Mouse (Mus musculus): ENCODE data around the gene Trpv2. TPM values are rescaled to one million over a fixed set of nuclear protein-coding genes. Genes with fewer than 3 reads are reported as not detected.

The Trpv2 gene
- polyA plus RNA-seq (2012; rRNA removed): 7.1 and 8.1 TPM in 2 replicates

GRCm38 (mm10) chr11:62573959-62574702, at the start of gene Trpv2:
Trpv2 (plus strand) TSS chr11:62574486.

GRCm38 (mm10) chr11:62539089-62539890, 35.0 kb upstream of the Trpv2 start, which contains the start of gene Cenpv:
Cenpv (minus strand) TSS chr11:62539261.

GRCm38 (mm10) chr11:62550727-62551225, 23.5 kb upstream of the Trpv2 start, which contains the start of gene Ubb:
Ubb (plus strand) TSS chr11:62551171.

GRCm38 (mm10) chr11:62647661-62648590, 73.6 kb downstream of the Trpv2 start, which contains the start of gene Lrrc75a:
Lrrc75a (minus strand) TSS chr11:62648523.

GRCm38 (mm10) chr11:62648591-62649391, 74.5 kb downstream of the Trpv2 start, which contains the start of gene Mmgt2:
Mmgt2 (plus strand) TSS chr11:62648664.

Other genes with a start within 250 kb of the Trpv2 start
- gene Pigl, start 116.0 kb upstream of the Trpv2 start, polyA plus RNA-seq (2012; rRNA removed): 1.4 and 1.8 TPM in 2 replicates
- 20.5 and 24.9 TPM in 2 replicates for gene Ncor1, start 115.9 kb upstream of the Trpv2 start, polyA plus RNA-seq (2012; rRNA removed)
- 19.0 and 30.2 TPM in 2 replicates for gene Cenpv, start 35.2 kb upstream of the Trpv2 start, polyA plus RNA-seq (2012; rRNA removed)
- 505 and 573 TPM in 2 replicates for gene Ubb, start 23.3 kb upstream of the Trpv2 start, polyA plus RNA-seq (2012; rRNA removed)
- gene Lrrc75a, start 74.0 kb downstream of the Trpv2 start, polyA plus RNA-seq (2012; rRNA removed): 14.8 and 19.3 TPM in 2 replicates
- gene Mmgt2, start 74.2 kb downstream of the Trpv2 start, polyA plus RNA-seq (2012; rRNA removed): 12.0 and 30.3 TPM in 2 replicates
- 0.11 and 0.39 TPM in 2 replicates for gene Zfp287, start 157.4 kb downstream of the Trpv2 start, polyA plus RNA-seq (2012; rRNA removed)
- gene Gm10428, start 178.6 kb downstream of the Trpv2 start, polyA plus RNA-seq (2012; rRNA removed): not detected in 2 replicates
- gene Zfp286, start 215.0 kb downstream of the Trpv2 start, polyA plus RNA-seq (2012; rRNA removed): 0.06 and 0.11 TPM in 2 replicates
- 6.8 and 7.9 TPM in 2 replicates for gene Trim16, start 245.7 kb downstream of the Trpv2 start, polyA plus RNA-seq (2012; rRNA removed)

Measured in stomach, adult 2 months (tissue).